Mouse (Mus musculus) limb, embryonic 14.5 days (tissue): ENCODE results near the gene Slc39a9. TPM values are rescaled to one million over a fixed set of nuclear protein-coding genes. Genes with fewer than 3 reads are reported as not detected.
A peak's percentile ranks its signal among the peaks of the same experiment; 100 is the strongest.

Source experiments
- ATAC-seq: fragments of 200-750 bp; cut with Nextera tagmentation; 2 replicates; pipeline ENCODE4 v1.8.0; 2017; ENCODE audit warnings: low read depth, moderate number of reproducible peaks, moderate TSS enrichment; ENCODE audit not compliant: low FRiP score
- DNase-seq: peaks from one replicate; pipeline ENCODE4 v3.0.0-alpha.2; 2015; ENCODE audit warnings: low spot score
- H3K27ac ChIP-seq: fragments of 300-500 bp; sonication (generic); replicated peaks from 2 replicates; pipeline ENCODE4 v1.5.1; 2014; ENCODE audit warnings: low read depth, mild to moderate bottlenecking, low read length, moderate library complexity, mixed read lengths
- H3K27me3 ChIP-seq: fragments of 300-500 bp; sonication (generic); 2 replicates; pipeline ENCODE4 v1.6.1; 2014; ENCODE audit warnings: low read length, mixed read lengths; ENCODE audit not compliant: control insufficient read depth, insufficient read depth
- H3K36me3 ChIP-seq: fragments of 300-500 bp; sonication (generic); 2 replicates; pipeline ENCODE4 v1.6.1; 2014; ENCODE audit warnings: mild to moderate bottlenecking, low read length, moderate library complexity, mixed read lengths; ENCODE audit not compliant: control insufficient read depth, insufficient read depth
- H3K4me1 ChIP-seq: fragments of 300-500 bp; sonication (generic); 2 replicates; pipeline ENCODE4 v1.6.1; 2014; ENCODE audit warnings: antibody characterized with exemption, low read length, mixed read lengths; ENCODE audit not compliant: control insufficient read depth, insufficient read depth
- H3K4me2 ChIP-seq: fragments of 300-500 bp; sonication (generic); replicated peaks from 2 replicates; pipeline ENCODE4 v1.6.1; 2014; ENCODE audit warnings: low read depth, mild to moderate bottlenecking, low read length, moderate library complexity; ENCODE audit not compliant: severe bottlenecking
- H3K4me3 ChIP-seq: fragments of 300-500 bp; sonication (generic); replicated peaks from 2 replicates; pipeline ENCODE4 v1.5.1; 2014; ENCODE audit warnings: low read length
- H3K9ac ChIP-seq: fragments of 300-500 bp; sonication (generic); 2 replicates; pipeline ENCODE4 v1.6.1; 2014; ENCODE audit warnings: mild to moderate bottlenecking, low read depth, low read length, moderate library complexity; ENCODE audit not compliant: severe bottlenecking
- H3K9me3 ChIP-seq: fragments of 300-500 bp; sonication (generic); 2 replicates; pipeline ENCODE4 v1.6.1; 2016; ENCODE audit warnings: low read length; ENCODE audit not compliant: control insufficient read depth
- POLR2A ChIP-seq: fragments of 200-500 bp; IDR thresholded peaks from 2 replicates; pipeline ENCODE4 v1.8.0; 2012; ENCODE audit warnings: inconsistent platforms, mild to moderate bottlenecking, moderate library complexity, borderline replicate concordance; ENCODE audit not compliant: insufficient read depth, insufficient read length; ENCODE audit errors: extremely low read depth
- whole genome bisulfite sequencing: fragments of 180-500 bp; shearing (Covaris S2); extraction: QIAGEN DNeasy Blood & Tissue Kit; methylation state at CpG from one replicate; pipeline ENCODE4 v1.1.7; 2014; 5-methylcytosine and 5-hydroxymethylcytosine counted together
- polyA plus RNA-seq, 2 experiments: library from polyadenylated mRNA; depleted of rRNA in 1 of 2; stranded (reverse) in 1 of 2; unstranded in 1 of 2; fragments of >200 nt; fragmentation: Nextera tagmentation in 1 of 2; extraction: Ambion mirVana in 1 of 2; gene quantifications; 2 replicates each; pipeline versions ENCODE4 v1.2.1 to v1.2.3; 2012 to 2014

Gene Slc39a9
- polyA plus RNA-seq, 2 experiments: 26.9 to 29.1 TPM

GRCm38 (mm10) chr12:80699144-80699531, 55.5 kb downstream of the Slc39a9 start:
- H3K9me3 ChIP-seq: no peaks in the 10 kb centered on the region
- DNase-seq (no peak), ATAC-seq (no peak)
- H3K9ac ChIP-seq: no peak overlapping the region
- H3K4me2 ChIP-seq: no peak overlapping the region
- no peaks in the 10 kb centered on the region for H3K36me3 ChIP-seq
- WGBS: 60% methylated on average over 2 of the region's 2 CpGs
- TF ChIP-seq POLR2A: no peak
- H3K4me1 ChIP-seq: no peaks in the 10 kb centered on the region
- peaks cover 6% of the 10 kb centered on the region; the same call in 1 of the 2 replicates for H3K27me3 ChIP-seq
- H3K4me3 ChIP-seq: no peak overlapping the region
- H3K27ac ChIP-seq: no peak overlapping the region

GRCm38 (mm10) chr12:80701332-80701731, 57.6 kb downstream of the Slc39a9 start:
- no peak for ATAC-seq
- Histone ChIP-seq H3K4me2 (no peak overlapping the region), H3K9me3 (no peaks in the 10 kb centered on the region), H3K27me3 (no peaks in the 10 kb centered on the region), H3K4me1 (0 out of 2 replicates have a peak, but pooled peaks cover 1% of the 10 kb centered on the region), H3K4me3 (no peak overlapping the region), H3K9ac (no peak overlapping the region), H3K36me3 (no peaks in the 10 kb centered on the region), H3K27ac (no peak overlapping the region)
- WGBS: 65% methylated on average over 7 of the region's 7 CpGs
- TF ChIP-seq POLR2A: no peak
- DNase-seq: no peak

- Histone ChIP-seq H3K4me1 (peaks cover 11% of the 10 kb centered on the region; the same call in 1 of the 2 replicates), H3K9ac (peak overlapping the region; percentile 12; the same call in 1 of the 2 replicates), H3K36me3 (no peaks in the 10 kb centered on the region), H3K4me3 (no peak overlapping the region), H3K27ac (no peak overlapping the region), H3K4me2 (no peak overlapping the region), H3K9me3 (no peaks in the 10 kb centered on the region), H3K27me3 (no peaks in the 10 kb centered on the region)
- no peak for TF ChIP-seq POLR2A
- 50% methylated on average over 11 of the region's 11 CpGs for WGBS
- no peak for DNase-seq
- no peak for ATAC-seq
Observed at GRCm38 (mm10) chr12:80706208-80706914, 62.7 kb downstream of the Slc39a9 start.

- Histone ChIP-seq H3K9ac (no peak overlapping the region), H3K36me3 (no peaks in the 10 kb centered on the region), H3K4me3 (no peak overlapping the region), H3K9me3 (no peaks in the 10 kb centered on the region), H3K4me2 (no peak overlapping the region), H3K27me3 (no peaks in the 10 kb centered on the region), H3K27ac (no peak overlapping the region), H3K4me1 (peaks cover 11% of the 10 kb centered on the region; the same call in 1 of the 2 replicates)
- WGBS: 27% methylated on average over 6 of the region's 6 CpGs
- no peak for TF ChIP-seq POLR2A
- DNase-seq (no peak), ATAC-seq (no peak)
Observed at GRCm38 (mm10) chr12:80706915-80707604, 63.4 kb downstream of the Slc39a9 start.

- no peak for ATAC-seq
- DNase-seq: no peak
- no peak overlapping the region for H3K9ac ChIP-seq
- H3K4me2 ChIP-seq: no peak overlapping the region
- H3K27me3 ChIP-seq: no peaks in the 10 kb centered on the region
- H3K4me1 ChIP-seq: no peaks in the 10 kb centered on the region
- WGBS: 74% methylated on average over 6 of the region's 6 CpGs
- no peak for TF ChIP-seq POLR2A
- H3K36me3 ChIP-seq: no peaks in the 10 kb centered on the region
- no peak overlapping the region for H3K4me3 ChIP-seq
- no peaks in the 10 kb centered on the region for H3K9me3 ChIP-seq
- no peak overlapping the region for H3K27ac ChIP-seq
Observed at GRCm38 (mm10) chr12:80715915-80716314, 72.2 kb downstream of the Slc39a9 start.
